Mouse (Mus musculus): Measurements from ENCODE around the gene Ttyh3. TPM values are rescaled to one million over a fixed set of nuclear protein-coding genes. Genes with fewer than 3 reads are reported as not detected.
A peak's percentile ranks its signal among the peaks of the same experiment; 100 is the strongest.

Ttyh3 gene
- polyA plus RNA-seq, 1 experiment from 2014 or later: 86.7 TPM

- Histone ChIP-seq H3K27me3 (ENCODE audit: control insufficient read depth, insufficient read depth, low read length) (no peaks in the 10 kb centered on the region), H3K4me3 (replicated peaks; ENCODE audit: low read depth, low read length) (no peak overlapping the region), H3K36me3 (ENCODE audit: control insufficient read depth, insufficient read depth, low read length) (no peaks in the 10 kb centered on the region), H3K9me3 (ENCODE audit: control insufficient read depth, low read length) (no peaks in the 10 kb centered on the region), H3K4me1 (ENCODE audit: control insufficient read depth, insufficient read depth, low read length) (no peaks in the 10 kb centered on the region), H3K9ac (replicated peaks; ENCODE audit: low read length) (no peak overlapping the region), H3K4me2 (ENCODE audit: low read length) (no peak overlapping the region), H3K27ac (replicated peaks; ENCODE audit: low read depth, low read length) (no peak overlapping the region)
- 81% methylated on average over 18 of the region's 18 CpGs for WGBS
- ATAC-seq (ENCODE audit: low FRiP score, low TSS enrichment): no peak
- DNase-seq: no peak
These were observed 51.8 kb downstream of the Ttyh3 start for GRCm38 (mm10) chr5:140596927-140597588.

- no peaks in the 10 kb centered on the region for H3K36me3 ChIP-seq (ENCODE audit: control insufficient read depth, insufficient read depth, low read length)
These were observed 52.4 kb downstream of the Ttyh3 start for GRCm38 (mm10) chr5:140596426-140596825.

DNA sequence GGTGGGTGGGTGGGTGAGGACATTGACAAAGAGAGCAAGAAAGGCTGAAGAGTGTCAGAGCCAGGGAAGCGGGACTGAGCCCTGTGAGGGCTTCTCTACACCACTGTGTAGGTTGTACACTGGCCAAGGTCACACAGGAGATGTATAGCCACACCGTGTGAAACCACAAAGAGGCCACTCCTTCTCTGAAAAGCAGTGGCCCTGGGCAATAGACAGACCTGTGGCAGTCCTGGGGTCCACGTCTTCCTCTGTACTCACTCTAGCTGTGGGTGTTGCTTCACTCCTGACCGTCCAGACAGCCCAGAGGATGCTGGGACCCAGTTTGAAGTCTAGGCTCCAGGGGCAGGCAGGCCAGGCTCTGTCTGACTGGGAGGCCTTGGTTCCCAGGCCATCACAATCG lies 54.0 kb downstream of the Ttyh3 start:
- H3K9me3 ChIP-seq (ENCODE audit: control insufficient read depth, low read length): no peaks in the 10 kb centered on the region
- H3K9ac ChIP-seq (replicated peaks; ENCODE audit: low read length): no peak overlapping the region
- H3K4me1 ChIP-seq (ENCODE audit: control insufficient read depth, insufficient read depth, low read length): no peaks in the 10 kb centered on the region
- no peaks in the 10 kb centered on the region for H3K36me3 ChIP-seq (ENCODE audit: control insufficient read depth, insufficient read depth, low read length)
- no peak overlapping the region for H3K4me3 ChIP-seq (replicated peaks; ENCODE audit: low read depth, low read length)
- DNase-seq (no peak), ATAC-seq (ENCODE audit: low FRiP score, low TSS enrichment) (no peak)
- H3K27ac ChIP-seq (replicated peaks; ENCODE audit: low read depth, low read length): no peak overlapping the region
- no peak overlapping the region for H3K4me2 ChIP-seq (ENCODE audit: low read length)
- 60% methylated on average over 5 of the region's 5 CpGs for WGBS
- no peaks in the 10 kb centered on the region for H3K27me3 ChIP-seq (ENCODE audit: control insufficient read depth, insufficient read depth, low read length)

More at GRCm38 (mm10) chr5:140596426-140596825, 52.4 kb downstream of the Ttyh3 start:
- 73% methylated on average over 3 of the region's 3 CpGs for WGBS
- no peak for ATAC-seq (ENCODE audit: low FRiP score, low TSS enrichment)
- no peak for DNase-seq
- H3K27ac ChIP-seq (replicated peaks; ENCODE audit: low read depth, low read length): no peak overlapping the region
- no peaks in the 10 kb centered on the region for H3K4me1 ChIP-seq (ENCODE audit: control insufficient read depth, insufficient read depth, low read length)
- no peak overlapping the region for H3K4me2 ChIP-seq (ENCODE audit: low read length)
- no peak overlapping the region for H3K9ac ChIP-seq (replicated peaks; ENCODE audit: low read length)
- no peak overlapping the region for H3K4me3 ChIP-seq (replicated peaks; ENCODE audit: low read depth, low read length)
- no peaks in the 10 kb centered on the region for H3K27me3 ChIP-seq (ENCODE audit: control insufficient read depth, insufficient read depth, low read length)
- H3K9me3 ChIP-seq (ENCODE audit: control insufficient read depth, low read length): no peaks in the 10 kb centered on the region

DNA sequence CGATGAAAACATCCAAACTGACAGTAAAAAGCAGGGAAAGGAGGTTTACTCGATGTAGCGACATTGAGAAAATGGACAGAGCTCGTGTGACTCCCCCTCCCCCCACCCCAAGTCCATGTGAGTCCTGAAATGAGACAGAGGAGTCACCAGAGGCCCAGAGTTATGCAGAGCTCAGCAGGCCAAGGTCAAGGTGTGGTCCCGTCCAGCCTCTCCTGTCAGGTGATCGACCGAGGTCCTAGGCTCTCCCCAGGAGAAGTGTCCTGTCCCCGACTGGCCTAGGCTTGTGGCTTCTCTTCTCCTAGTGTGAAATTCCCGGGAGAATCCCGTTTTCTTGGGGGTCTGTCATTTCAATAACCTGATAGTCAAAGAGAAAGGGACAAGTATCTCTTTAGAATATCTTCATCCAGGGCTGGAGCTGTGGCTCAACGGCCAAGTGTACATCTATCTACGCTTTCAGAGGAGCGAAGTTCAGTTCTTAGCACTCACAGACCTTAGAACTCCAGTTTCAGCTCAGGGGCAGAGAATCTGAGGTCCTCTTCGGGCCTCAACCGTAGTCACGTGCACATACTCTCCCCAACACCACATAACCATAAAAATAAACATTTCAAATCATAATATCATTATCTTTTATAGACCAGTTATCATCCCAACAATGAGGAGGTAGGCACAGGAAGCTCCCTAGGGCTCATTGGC lies 59.6 kb downstream of the Ttyh3 start:
- Histone ChIP-seq H3K4me1 (ENCODE audit: control insufficient read depth, insufficient read depth, low read length) (peaks cover 5% of the 10 kb centered on the region), H3K4me3 (replicated peaks; ENCODE audit: low read depth, low read length) (no peak overlapping the region), H3K9me3 (ENCODE audit: control insufficient read depth, low read length) (no peaks in the 10 kb centered on the region), H3K36me3 (ENCODE audit: control insufficient read depth, insufficient read depth, low read length) (no peaks in the 10 kb centered on the region), H3K9ac (replicated peaks; ENCODE audit: low read length) (no peak overlapping the region), H3K4me2 (ENCODE audit: low read length) (no peak overlapping the region), H3K27ac (replicated peaks; ENCODE audit: low read depth, low read length) (no peak overlapping the region), H3K27me3 (ENCODE audit: control insufficient read depth, insufficient read depth, low read length) (no peaks in the 10 kb centered on the region)
- DNase-seq: no peak
- ATAC-seq (ENCODE audit: low FRiP score, low TSS enrichment): no peak
- WGBS: 93% methylated on average over 16 of the region's 16 CpGs

DNA sequence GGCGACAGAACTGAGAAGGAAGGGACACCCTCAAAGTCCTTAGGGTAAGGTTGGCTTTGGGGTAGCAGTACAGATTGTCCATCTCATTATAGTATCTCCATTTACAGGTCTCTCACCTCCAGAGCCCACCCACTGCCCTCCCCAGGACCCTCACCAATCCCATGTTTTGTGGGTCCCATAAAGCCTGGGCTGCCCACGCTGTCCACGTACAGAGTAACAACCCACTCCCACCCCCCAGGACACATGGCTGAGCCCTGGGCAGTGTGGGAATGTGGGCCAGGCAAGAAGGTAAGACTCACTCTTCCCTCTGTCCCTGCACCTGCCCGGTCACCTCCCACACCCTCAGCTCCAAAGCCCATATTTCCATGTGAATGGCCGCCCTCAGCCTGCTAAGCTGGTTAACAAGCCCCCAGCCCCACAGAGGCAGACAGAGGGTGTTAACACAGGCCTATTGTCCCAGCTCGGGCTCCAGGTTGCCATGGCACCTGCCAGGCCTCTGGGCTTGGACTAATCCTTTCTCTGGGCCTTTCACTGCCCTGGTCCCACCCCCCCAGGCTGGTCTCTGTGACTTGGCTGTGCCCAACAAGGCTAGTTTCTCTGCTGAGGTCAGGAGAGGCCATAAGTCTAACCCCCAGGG lies 65.0 kb downstream of the Ttyh3 start:
- peak overlapping the region; percentile 24 for H3K4me2 ChIP-seq (ENCODE audit: low read length)
- no peak overlapping the region; the same call in 1 of the 2 replicates for H3K9ac ChIP-seq (replicated peaks; ENCODE audit: low read length)
- no peaks in the 10 kb centered on the region for H3K9me3 ChIP-seq (ENCODE audit: control insufficient read depth, low read length)
- H3K27ac ChIP-seq (replicated peaks; ENCODE audit: low read depth, low read length): peak overlapping the region; percentile 74
- WGBS: 8% methylated on average over 6 of the region's 6 CpGs
- no peaks in the 10 kb centered on the region for H3K27me3 ChIP-seq (ENCODE audit: control insufficient read depth, insufficient read depth, low read length)
- H3K4me3 ChIP-seq (replicated peaks; ENCODE audit: low read depth, low read length): no peak overlapping the region
- H3K4me1 ChIP-seq (ENCODE audit: control insufficient read depth, insufficient read depth, low read length): peaks cover 49% of the 10 kb centered on the region
- no peaks in the 10 kb centered on the region for H3K36me3 ChIP-seq (ENCODE audit: control insufficient read depth, insufficient read depth, low read length)
- DNase-seq (peak; percentile 84), ATAC-seq (ENCODE audit: low FRiP score, low TSS enrichment) (peak; percentile 84)

GRCm38 (mm10) chr5:140582995-140583731 lies 65.7 kb downstream of the Ttyh3 start:
- peaks cover 50% of the 10 kb centered on the region for H3K4me1 ChIP-seq (ENCODE audit: control insufficient read depth, insufficient read depth, low read length)
- H3K27ac ChIP-seq (replicated peaks; ENCODE audit: low read depth, low read length): peak overlapping the region; percentile 74
- H3K9me3 ChIP-seq (ENCODE audit: control insufficient read depth, low read length): no peaks in the 10 kb centered on the region
- ATAC-seq (ENCODE audit: low FRiP score, low TSS enrichment) (peak; percentile 43; the same call in 1 of the 2 replicates), DNase-seq (peak; percentile 51)
- no peak overlapping the region for H3K4me3 ChIP-seq (replicated peaks; ENCODE audit: low read depth, low read length)
- no peak overlapping the region for H3K9ac ChIP-seq (replicated peaks; ENCODE audit: low read length)
- no peaks in the 10 kb centered on the region for H3K27me3 ChIP-seq (ENCODE audit: control insufficient read depth, insufficient read depth, low read length)
- H3K36me3 ChIP-seq (ENCODE audit: control insufficient read depth, insufficient read depth, low read length): no peaks in the 10 kb centered on the region
- no peak overlapping the region for H3K4me2 ChIP-seq (ENCODE audit: low read length)
- WGBS: 6% methylated on average over 8 of the region's 8 CpGs

- Histone ChIP-seq H3K27ac (replicated peaks; ENCODE audit: low read depth, low read length) (no peak overlapping the region), H3K4me2 (ENCODE audit: low read length) (no peak overlapping the region), H3K27me3 (ENCODE audit: control insufficient read depth, insufficient read depth, low read length) (no peaks in the 10 kb centered on the region), H3K4me1 (ENCODE audit: control insufficient read depth, insufficient read depth, low read length) (peaks cover 50% of the 10 kb centered on the region), H3K36me3 (ENCODE audit: control insufficient read depth, insufficient read depth, low read length) (no peaks in the 10 kb centered on the region), H3K9ac (replicated peaks; ENCODE audit: low read length) (no peak overlapping the region), H3K9me3 (ENCODE audit: control insufficient read depth, low read length) (no peaks in the 10 kb centered on the region), H3K4me3 (replicated peaks; ENCODE audit: low read depth, low read length) (no peak overlapping the region)
- no peak for DNase-seq
- WGBS: 1% methylated on average over 5 of the region's 5 CpGs
- ATAC-seq (ENCODE audit: low FRiP score, low TSS enrichment): no peak
These were observed 67.3 kb downstream of the Ttyh3 start for GRCm38 (mm10) chr5:140581569-140581968.

DNA sequence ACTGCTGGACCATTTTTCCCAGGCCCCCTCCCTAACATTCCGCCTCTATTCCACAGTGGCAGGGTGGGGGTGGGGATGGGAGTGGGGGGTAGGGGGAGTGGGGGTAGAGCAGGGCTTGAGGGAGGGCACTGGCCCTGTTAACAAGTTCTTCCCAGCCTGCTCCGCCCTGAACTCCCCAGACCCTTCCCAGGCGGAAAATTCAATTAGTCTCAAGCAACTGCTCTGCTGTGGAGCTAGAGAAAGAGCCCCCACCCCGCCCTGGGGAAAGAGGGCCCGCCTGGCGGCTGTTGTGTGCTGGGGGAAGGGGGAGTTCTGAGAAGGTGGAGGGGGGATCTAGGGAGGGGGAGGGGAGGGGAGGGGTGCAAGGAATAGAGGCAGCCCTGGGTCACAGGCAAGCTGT lies 69.1 kb downstream of the Ttyh3 start:
- ATAC-seq (ENCODE audit: low FRiP score, low TSS enrichment): peak; percentile 67
- DNase-seq: peak; percentile 79
- Histone ChIP-seq H3K4me3 (replicated peaks; ENCODE audit: low read depth, low read length) (no peak overlapping the region), H3K9ac (replicated peaks; ENCODE audit: low read length) (no peak overlapping the region), H3K4me1 (ENCODE audit: control insufficient read depth, insufficient read depth, low read length) (peaks cover 50% of the 10 kb centered on the region), H3K27me3 (ENCODE audit: control insufficient read depth, insufficient read depth, low read length) (no peaks in the 10 kb centered on the region), H3K27ac (replicated peaks; ENCODE audit: low read depth, low read length) (no peak overlapping the region), H3K36me3 (ENCODE audit: control insufficient read depth, insufficient read depth, low read length) (no peaks in the 10 kb centered on the region), H3K9me3 (ENCODE audit: control insufficient read depth, low read length) (no peaks in the 10 kb centered on the region), H3K4me2 (ENCODE audit: low read length) (no peak overlapping the region)
- WGBS: 3% methylated on average over 6 of the region's 6 CpGs
